Mouse (Mus musculus) B cell, adult 2 months (primary cell): ENCODE measurements around the gene Scube1.

Source experiments
- DNase-seq, 2 experiments: peaks; one replicate each; pipeline ENCODE4 v3.0.0; 2022

The Scube1 gene

DNA sequence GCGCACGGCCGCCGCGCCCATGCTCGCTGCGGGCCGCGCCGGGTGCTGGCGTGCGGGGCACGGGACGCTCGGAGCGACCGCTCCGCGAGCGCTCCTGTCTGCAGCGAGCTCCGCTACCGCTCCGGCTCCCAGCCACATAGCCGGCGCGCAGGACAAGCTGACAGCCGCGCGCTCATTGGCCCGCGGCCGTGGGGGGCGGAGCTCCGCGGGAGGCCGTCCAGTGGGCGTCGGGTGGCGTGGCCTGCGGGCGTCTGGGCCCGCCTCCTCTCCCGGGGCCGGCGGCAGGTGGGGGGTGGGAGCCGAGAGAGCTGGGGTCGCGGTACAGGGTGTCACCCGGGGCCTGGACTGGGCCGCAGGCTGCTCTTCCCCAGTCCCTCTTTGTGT is at the start of gene Scube1:
TSS of gene Scube1 (minus strand) at position 136 of the 384 bp plus-strand sequence.
- peak; percentile 2 to 12 for DNase-seq

DNA sequence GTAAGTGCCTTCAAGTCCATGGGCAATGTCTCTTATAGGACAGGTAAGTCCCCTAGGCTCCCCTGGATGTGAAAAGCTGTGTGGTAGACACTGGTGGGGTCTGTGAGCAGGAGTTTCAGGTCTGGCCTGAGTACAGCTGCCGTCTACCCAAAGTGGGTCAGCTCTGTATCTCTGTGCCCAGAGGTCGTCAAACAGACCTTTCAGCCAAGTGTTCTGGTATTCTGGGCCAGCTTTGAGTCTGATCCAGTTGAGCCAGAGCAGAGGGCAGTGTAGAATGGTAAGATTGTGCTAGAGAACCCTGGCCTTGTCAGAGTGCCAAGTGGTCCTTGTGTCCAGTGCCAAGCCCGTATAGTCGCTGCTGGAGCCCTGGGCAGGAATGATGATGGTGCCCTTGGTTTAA is 48.1 kb upstream of the Scube1 start:
- no peak for DNase-seq

DNA sequence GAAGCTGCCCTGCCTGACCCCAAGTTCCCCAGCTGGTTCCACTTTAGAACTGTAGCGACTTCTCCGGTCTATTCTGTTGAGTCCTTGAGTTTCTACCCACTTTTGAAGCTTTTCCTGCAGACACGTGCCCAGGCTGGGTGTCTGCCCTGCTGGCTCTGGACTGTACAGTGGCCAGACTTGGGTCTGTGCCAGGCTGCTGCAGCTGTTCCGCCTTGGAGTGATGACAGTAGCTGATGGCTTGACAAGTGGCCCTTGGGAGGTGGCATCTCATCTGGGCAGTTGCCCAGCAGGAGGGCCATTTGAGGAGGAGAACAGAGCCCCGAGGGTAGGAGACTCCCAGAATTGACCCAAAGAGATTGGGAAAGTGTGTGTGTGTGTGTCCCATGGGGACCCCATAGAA is 47.6 kb upstream of the Scube1 start:
- DNase-seq = no peak

DNA sequence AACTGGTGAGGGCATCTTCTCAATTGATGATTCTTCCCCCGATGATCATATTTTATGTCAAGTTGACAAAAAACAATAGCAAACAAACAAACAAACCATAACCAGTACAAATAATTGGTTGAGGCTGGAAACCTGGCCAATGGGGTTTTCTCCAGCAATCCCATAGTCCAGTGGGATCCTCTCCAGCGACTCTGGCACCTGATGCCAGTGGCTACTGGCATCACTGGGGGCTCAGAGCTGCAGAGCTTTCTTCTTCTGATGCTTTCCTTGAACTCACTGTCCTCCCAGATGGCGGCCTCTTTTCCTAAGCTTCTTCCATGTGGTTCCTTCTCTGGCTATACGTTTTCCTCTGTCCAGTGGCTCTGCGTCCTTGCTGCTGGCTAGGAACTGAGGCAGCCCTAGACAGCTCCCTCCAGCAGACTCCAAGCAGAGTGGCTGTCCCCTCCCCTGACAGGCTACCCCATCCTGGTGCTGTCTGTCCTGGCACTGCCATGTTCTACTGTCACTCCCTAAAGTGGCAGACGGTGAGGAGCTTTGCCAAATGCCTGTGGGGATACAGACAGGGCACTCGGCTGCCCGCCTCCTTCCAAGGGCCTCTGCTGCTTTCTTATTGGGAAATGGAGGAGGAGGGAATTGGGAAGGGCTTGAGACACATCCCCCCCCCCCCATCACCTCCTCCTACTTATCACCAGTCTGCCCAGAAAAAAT is 46.7 kb upstream of the Scube1 start:
- DNase-seq = no peak

DNA sequence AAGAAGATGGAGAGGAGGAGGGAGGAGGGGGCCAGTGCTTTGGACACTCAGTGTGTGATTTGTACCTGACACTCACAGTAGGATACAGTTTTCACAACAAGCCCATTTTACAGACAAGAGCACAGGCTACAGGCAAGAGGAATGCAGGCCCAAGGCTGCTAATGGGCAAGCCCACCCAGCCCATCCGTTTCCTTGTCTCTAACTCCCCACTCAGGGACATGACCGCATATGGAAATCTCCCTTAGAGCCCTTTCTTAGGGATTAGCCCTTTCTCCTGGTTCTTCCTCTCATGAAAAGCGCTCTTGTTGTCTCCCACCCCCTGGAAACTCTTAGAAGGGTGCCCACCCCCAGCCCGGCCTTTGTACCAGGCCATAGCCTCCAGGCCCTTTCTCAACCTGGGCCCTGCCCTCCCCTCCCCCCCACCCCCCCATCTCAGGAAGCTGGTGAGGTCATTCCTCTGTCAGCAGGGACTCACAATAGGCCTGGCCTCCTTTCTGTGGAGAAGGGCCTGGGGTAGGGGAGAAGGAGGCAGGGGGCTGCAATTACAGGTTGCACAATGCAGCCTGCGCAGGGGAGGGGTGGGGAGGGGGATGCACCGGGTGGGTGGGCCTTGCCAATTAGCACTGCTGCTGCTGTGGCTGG is 40.7 kb upstream of the Scube1 start:
- DNase-seq = no peak

DNA sequence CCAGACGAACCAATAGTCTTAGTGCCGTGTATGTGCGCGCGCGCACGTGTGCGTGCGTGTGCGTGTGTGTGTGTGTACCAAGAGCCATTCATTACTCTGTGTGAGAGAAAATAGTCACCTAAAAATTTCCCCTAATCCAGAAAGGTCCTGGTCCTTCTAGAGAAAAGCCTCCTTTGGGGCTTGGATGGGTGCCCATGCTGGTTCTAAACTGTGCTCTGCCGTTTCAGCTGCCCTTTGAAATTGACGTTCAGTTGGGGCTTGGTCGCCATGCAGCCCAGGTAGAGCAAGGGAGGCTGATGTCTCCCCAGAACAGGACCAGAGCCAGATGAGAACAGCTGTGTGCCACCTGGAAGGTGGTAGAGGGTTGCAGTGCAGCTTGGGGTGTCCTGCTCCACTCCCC is 36.7 kb upstream of the Scube1 start:
- DNase-seq = no peak

DNA sequence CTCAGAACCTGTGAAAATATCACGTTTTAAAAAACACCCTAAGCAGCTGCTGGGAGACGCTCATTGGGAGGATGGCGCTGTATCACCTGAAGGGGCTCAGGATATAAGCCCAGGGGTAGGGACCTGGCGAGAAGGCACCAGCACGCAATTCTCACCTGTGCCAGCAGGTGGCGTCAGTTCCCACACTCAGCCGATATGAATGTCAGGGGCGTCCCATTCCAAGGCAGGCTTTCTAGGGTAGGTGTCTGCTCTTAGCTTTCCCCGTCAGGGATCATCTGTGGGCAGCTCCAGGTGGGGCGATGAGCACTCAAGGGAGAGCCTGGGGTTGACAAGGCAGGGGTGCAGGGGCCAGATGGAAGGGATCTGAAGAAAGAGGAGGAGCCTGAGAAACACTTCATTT is 35.9 kb upstream of the Scube1 start:
- peak; percentile 37 to 38 for DNase-seq

DNA sequence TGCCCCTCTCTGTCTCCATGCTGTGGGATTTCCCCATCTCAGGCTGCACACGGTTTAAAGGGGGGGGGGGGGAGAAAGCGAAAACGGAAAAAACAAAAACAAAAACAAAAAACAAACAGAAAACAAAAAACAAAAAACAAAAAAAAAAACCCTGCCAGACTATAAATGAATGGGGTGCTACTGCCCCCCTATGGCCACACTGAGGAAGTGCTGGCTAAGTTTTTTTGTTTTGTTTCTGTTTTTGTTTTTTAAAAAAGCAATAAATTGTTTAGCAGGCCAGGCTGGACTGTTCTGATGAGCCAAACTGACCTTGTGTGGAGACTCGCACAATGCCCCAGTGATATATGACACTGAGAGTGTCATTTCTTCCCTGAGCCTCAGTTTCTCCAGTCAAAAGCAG is 34.1 kb upstream of the Scube1 start:
- no peak for DNase-seq

DNA sequence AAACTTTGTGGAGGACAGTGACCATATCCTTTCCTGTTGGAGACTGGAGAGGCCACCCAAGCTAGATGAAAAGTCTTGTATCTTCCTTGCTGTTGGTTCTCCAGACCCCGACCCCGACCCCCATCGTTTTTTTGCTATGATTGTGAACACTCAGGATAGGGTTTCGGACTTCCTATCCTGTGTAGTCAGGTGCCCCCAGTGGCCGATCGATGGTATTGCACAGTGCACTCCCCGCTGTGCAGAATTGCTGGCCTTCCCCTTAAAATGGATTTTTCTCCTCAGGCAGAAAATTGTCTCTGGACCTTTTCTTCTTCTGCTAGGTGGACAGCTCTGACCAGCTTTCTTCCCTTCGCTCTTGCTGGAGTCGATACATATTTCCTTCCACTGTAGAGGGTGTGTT is 31.9 kb upstream of the Scube1 start:
- DNase-seq = peak; percentile 12 to 16

DNA sequence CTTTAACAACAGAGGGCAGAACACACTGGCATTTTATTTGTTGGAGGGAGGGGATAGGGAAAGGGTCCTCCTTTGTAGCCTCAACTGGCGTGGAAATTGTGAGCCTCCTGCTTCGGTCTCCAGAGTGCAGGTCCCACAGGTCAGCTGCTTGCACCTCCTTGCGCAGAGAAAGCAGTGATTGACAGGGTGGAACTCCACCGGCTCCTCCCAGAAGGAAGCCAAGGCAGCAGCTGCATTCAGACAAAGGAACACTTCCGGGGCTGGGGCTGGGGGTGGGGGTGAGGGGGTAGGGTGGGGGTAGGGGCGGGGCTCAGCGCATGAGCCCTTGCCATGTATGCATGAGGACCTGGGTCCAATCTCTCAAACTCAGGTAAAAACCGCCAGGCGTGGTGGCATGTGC is 24.6 kb upstream of the Scube1 start:
- DNase-seq = no peak

DNA sequence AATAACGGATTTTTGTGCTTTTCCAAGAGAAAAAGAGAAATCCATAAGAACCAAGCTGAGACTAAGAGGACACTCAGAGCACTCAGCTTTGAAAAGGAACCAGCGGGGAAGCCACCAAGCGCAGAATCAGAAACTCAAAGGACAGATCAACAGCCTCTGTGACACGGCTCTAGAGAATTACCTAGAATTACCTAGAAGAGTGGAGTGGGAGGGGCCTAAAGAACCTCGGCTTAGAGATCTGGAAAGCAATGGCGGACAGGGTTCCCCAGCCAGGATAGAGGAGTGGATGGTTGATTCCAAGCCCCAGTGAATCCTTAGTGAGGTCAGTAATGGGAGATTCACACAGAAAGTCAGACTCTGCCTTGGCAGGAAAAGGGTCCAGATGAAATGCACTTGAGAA is 24.2 kb upstream of the Scube1 start:
- DNase-seq = no peak

DNA sequence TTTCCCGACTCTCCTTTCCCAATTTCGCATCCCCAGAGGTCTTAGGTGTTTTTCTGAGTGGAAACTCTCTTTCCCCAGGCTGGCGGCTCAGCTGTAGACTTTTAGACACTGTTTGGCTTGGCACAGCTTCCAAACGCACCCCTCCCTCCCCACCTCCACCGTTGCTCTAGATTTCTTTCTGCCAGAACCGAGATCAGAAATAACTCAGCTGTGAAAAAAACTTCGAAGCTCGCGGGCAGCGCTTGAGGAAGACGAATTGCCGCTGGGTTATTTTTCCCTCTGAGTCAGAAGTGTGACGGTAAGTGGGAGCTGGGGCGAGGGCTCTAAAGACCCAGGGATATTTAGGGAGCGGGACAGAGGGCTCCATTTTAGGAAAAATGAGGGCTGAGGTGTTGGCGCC is 21.5 kb upstream of the Scube1 start:
- no peak for DNase-seq

DNA sequence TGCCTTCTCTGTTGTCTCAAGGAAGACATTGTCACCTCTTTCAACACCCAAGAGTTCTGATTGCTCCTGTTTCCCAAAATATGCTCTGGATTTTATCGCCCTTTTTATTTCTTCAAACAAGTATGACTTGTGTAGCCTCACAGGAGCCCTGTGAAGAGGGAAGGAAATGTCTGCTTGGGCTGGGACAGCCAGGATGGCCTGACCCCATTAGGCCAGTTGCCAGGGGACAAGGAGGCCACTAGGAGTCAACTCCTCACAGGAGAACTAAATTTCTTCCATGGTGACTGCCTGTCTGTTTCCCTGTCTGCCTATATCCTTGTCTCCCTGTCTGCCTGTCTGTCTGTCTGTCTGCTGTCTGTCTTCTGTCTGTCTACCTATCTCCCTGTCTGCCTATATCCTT is 17.2 kb upstream of the Scube1 start:
- no peak for DNase-seq

DNA sequence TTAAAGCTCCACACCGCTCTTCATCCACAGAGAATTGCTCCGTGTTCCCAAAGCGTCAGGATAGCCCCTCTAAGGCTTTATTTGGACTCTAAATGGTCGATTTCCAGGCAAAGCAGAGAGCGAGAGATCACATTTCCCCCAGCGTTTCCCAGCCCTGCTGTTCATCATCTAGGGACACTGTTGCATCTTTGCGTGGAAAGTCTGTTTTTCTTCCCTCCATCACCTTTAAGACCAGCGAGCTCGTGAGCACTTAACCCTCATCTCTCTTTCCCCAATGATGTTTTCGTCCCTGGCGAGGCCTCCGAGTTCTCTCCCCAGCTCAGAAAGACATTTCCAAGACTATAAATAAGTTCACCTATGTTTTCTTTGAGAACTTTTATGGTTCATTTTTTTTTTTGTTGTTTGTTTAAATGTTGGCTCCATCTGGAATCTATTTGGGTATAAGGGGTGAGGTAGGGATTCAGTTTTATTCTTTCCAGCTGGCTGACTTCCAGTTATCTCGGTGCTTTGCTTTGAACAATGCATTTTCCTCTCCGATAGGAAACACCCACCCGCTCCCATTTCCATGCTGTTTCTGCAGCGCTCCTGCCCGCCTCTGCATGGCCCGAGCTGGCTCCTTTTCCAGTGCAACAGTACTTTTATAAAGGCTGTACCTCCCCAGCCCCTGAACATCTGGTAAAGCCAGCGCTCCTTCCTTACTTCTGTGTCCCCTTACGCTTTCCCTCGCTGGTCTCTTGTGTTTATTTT is 16.0 kb upstream of the Scube1 start:
- DNase-seq = no peak

DNA sequence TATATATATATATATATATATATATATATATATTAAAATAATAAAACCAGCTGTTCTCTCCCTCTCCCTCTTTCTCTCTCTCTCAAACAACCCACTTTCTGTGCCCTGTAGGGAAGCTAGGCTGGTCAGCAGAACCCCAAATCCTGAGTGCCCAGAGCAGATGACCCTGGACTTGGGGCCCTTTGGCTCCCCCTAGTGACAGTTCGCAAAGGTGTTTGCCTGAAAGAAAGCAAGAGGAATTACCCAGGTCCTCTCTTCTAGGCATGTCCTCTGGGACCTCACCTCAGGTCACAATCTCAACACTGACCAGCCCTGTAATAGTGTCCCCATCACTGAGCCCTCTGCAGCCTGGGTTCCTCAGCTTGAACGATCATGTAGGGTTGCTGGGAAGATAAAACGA is 2.8 kb upstream of the Scube1 start:
- peak; percentile 21 to 28 for DNase-seq

DNA sequence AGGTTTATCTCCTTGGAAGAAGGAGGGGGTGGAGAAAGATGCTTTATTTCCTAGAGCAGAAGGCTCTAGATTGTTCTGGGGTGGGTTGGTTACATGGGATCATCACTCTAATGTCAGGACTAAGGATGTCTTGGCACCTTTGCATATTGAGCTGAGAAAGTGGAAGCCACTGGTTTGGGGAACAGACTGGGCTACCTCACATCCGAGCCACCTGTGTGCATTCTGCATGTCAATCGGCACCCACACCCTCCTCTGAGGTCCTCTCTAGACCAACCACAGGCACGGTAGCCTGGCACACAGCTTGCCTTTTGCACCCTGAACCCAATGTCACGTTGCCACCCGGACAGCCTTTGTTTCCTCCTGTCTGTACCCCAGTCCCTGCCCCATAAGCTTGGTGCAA is 1.9 kb upstream of the Scube1 start:
- DNase-seq = no peak

DNA sequence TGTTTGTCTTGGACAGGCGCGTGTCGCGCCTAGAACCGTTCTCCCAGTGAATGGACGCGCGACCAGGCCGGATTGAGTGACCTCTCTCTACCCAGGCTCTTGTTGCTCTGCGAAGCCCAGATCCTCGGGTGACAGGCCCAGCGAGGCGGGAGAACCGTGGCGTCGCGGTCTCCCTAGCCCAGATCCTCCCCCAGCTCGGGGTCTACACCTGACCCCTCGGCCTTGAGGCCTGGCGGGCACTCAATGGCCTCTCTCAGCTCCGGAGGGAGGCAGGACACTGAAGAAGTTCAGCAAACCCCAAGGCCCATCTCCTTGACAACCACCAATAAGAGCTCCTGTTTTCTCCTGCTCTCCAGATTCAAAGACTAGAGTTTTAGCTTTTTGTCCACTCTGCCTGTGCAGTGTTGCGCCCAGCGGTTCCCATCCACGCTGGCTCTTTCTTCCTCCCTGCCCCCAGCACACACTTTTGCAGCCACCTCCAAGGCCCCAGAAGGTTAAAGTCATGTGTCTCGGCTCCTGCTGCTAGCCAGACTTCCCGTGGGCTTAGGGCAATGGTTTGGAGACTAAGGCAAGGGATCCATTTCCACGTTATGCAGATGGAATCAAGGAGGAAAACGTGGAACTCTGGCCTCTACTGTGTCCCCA is 857 bp upstream of the Scube1 start:
- DNase-seq = no peak

DNA sequence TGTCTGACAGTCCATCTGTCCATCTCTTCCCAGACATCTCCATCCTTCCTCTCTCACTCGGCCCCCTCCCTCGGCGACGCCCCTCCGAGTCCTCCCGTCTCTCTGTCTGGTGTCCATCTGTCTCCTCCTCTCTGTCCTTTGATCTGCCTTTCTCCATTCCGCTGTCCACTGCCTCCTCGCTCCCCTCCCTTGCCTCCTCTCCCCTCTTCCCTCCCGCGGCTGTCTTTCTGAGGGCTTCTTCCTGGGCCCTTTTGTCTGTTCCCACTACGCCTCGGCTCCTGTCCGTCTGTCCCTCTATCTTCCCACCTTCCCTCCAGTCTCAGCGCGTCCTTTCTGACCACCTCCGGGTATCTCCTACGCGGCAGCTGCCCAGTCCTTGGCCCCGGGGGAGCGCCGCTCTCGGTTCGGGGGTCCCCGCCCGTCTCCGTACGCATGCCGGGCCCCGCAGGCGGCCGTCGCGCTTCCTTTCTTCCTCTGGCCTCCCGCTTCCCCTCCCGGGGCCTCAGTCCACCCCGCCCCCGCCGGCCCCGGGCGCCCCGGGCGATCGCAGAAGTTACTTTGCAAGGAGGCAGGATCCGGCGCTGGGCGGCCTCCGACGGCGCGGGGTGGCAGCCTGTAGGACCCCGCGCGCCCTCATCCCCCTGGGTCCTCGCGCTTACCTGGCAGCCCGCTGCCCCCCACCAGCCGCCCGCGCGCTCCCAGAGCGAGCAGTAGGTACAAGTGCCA is 498 bp downstream of the Scube1 start:
- no peak for DNase-seq

DNA sequence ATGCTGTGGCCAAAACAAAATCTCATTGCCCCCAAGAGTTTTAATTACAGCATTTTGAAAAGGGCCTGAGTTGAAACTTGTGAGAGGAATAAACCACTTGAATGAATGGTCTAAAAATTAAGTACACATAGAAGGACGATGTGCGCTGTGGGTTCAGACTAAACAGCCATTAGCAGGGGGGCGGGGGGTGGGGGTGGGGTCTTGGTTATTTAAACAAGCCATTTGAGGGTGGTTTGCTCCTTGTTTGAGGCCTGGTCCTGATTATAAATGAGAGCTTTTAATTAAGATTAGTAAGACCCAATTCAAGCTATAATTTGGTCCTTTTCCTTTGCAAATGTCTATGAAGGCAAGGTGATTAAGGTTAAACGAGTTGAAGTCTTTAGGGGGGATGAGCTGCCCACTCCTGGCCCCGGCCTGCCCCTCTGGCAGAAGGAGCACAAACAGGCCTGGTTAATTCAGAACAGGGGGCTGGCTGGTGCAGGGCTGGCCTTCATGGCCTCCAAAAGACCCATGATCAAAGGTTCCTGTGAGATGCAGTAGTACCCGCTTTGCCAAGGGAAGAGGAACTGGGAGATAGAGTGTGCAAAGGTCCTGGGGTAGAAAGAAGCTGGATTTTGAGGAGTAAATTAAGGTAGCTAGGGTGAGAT is 9.1 kb downstream of the Scube1 start:
- no peak for DNase-seq

DNA sequence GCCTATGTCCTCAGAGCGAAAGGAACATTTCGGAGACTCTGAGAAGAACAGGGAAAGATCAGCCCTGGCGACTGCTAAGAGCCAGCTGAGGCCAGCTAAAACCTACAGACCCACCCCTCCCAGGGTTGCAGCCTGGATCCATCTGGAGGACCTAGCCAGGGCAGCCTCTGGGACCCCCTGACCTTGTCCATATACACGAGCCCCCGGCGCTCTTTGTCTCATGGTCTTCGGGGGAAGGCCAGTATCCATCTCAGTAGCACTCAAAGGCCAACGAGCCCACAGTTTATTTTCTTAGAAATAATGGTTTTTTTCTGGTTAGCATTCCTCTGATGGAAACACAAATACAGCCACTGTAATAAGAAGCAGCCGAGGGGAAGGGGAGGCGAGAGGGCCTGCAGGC is 12.0 kb downstream of the Scube1 start:
- DNase-seq = no peak

DNA sequence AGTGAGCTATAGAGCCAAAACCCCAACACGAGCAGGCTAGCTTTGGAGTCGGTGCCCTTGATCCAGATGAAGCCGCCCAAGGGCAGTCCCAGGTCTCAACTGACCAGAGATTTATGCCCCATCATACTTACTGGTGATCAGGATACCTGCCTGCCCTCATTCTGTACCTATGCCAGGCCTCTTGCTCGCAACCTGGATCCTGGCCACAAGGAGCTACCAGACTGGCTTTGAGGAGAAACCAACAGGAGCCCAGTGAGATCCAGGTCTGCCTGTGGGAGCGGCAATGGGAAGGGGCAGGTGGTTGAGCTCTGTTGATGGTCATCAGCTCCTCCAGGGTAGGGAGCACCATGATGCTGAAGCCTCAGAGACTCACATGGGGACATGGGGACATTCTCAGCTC is 12.5 kb downstream of the Scube1 start:
- DNase-seq = no peak
